Mouse (Mus musculus) retina, embryonic 14.5 days (tissue): Measurements from ENCODE around the gene Gdap2.

Experiments used
- DNase-seq: peaks from one replicate; pipeline ENCODE4 v3.0.0-alpha.2; 2015; ENCODE audit warnings: low spot score

Gene Gdap2

DNA sequence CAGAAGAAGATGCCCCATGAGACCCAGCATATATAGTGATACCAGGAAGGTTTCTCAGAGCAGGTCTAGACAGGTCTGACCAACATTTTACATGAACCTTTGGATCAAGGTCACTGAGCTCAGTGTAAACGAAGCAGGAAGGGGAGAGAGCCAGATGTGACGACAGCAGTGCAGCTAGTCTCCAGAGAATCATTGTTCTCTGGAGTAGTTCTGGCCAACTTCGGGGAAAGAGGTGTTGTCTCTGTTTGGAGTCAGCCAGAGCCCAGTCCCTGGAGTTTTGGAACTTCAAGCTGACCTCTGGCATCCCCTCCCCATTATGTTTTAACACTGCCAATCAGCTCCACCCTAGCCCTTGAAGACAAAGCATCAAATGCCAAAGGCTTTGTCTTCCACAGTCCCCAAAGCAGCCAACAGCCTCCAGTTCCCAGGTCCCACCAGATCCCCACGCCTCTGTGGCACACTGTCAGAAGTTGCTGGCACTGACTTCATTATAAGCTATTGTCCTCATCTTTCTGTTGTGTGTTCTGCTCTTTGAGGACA lies 84.2 kb downstream of the Gdap2 start:
- DNase-seq = no peak
